Mouse (Mus musculus): ENCODE results near the gene Afap1.

The Afap1 gene

DNA sequence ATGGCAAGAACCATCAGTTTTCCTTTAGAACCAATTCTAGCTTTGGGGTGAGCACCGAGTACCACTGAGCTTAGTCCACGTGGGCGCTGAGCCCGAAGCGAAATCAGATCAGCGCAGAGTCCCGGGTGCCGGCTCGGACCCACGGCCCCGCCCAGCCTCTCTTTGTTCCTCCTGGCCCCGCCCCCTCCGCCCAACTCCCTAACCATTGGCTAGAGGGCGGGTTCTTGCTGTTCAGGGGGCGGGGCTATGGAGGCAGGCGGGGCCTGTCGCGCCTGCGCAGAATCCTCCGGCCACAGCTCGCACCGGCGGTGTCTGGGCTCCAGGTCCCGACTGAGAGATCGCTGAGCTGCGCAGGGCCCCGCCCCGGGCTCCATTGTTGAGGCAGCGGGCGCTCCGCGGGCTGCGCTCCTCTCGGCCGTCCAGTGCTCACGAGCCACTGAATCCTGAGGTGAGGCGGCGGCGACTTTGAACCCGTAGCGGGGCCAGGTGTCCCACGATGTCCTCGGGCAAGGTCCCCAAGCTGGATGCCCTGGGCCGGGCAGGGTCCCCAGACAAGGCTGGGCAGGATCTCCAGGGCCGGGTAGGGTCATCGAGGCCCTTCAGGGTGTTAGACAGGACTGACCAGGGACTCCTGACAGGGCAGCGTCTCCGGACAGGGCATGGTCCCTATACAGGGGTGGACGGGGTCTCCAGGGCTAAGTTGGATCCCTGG, at the start of gene Afap1:
Afap1 (plus strand) TSS at position 227 of the 712 bp plus-strand sequence.
- DNase-seq: peak; percentile 99 to 100

DNA sequence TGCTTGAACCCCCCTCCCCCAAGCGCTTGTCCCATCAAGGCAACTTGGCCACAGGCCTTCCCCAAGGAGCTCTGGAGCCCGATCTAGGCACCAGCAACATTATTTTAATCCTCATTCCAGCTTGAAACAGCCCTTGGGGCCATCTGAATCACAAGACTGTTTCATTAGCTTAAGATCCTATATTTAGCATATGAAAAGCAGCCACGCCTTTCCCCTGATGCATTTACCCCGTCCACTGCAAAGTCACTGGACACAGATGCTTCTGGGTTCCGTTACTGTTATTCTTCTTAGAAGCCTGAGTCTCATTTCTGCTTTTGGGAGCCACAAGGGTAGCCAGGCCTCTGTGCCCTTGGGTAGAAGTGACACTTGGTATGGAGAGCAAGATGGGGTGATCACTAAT, 41.6 kb upstream of the Afap1 start:
- DNase-seq: no peak

DNA sequence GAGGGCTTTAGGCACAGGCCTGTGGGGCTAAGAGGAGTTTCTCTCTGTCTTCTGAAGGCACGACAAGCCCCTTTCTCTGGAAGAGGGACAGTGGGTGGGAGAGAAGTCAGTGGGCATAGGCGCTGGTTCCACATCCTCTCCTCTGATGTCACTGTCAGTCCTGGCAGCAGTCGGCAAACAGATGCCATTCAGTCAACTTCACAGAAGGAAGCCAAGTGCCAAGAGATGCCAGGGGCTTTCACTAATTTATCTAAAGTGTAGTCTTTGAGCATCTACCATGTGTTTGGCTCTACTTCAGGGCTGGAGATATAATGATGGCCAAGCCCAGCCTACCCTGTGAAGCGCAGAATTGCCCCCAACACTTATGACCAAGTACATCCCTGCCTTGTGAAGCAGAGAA, 39.7 kb upstream of the Afap1 start:
- no peak for DNase-seq

DNA sequence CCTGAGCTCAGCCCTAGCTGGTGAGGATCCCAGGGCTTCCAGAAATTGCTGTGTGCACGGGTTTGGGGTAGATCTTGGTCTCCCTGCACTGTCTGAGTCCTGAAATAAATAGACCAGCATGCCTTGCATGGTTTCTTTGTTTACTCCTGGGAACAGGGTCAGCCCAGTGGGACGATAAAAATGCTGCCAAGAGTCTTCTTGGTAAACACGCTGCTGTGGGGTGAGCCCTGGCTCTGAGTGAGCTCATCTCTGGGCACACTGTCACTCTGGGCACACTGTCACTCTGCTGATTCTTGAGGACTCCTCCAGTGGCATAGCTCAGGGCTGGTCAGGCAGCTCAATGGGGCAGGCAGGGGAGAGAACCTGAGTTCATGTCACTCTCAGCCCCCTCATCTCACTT, 36.9 kb upstream of the Afap1 start:
- no peak for DNase-seq

DNA sequence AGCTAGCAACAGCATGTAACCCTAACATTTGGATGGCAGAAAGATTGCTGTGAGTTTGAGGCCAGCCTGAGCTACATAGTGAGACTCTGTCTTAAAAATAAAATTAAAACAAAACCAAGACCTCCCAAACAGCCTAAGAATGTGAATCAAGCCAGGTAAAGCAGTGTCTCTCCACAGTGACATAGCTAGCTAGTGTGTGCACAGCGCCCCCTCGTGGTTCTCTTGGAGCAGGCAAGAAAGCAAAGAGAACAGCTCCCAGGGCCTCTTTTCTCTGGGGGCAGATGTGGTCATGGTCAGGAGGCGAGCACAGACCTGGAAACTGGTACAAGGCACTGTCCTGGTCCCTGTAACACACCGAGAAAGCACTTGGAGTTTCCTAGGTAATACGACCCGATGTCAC, 35.0 kb upstream of the Afap1 start:
- DNase-seq: peak; percentile 14 to 16

DNA sequence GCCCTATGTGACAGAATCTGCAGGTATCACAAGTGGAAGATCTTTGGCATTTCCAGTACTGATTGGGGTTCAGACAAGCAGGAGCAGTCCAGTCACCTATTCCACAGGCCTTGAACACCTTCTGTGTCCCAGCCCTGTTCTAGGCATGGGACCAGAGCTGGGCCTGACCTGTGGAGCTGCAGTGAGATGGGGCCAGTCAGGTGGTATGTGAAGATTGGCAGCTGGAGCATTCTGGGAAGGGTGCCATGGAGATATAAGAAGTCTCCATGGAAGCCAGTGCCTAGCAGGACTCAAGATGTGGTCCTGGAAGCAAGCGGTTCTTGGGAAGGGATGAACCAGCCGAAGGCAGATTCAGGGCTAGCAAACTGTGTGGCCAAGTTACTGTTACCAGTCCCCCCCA, 31.7 kb upstream of the Afap1 start:
- no peak for DNase-seq

DNA sequence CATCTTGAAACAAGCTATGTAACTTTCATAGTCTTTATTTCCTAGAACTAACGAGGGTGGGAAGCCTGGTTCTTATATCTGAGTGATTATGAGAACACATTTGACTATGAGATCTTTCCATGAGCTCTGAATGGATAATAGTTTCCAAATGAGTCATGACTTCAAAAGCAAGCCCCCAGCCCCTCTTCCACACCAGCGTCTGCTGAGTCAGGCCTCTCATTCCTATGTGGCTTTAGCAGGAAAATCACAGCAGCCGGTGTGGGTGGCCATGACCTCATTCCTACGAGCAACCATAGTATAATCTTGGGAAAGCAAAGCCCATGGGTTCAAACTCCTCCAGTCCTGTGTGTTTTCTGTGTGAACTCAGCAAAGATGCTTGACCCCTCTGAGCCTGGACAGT, 23.1 kb upstream of the Afap1 start:
- no peak for DNase-seq

DNA sequence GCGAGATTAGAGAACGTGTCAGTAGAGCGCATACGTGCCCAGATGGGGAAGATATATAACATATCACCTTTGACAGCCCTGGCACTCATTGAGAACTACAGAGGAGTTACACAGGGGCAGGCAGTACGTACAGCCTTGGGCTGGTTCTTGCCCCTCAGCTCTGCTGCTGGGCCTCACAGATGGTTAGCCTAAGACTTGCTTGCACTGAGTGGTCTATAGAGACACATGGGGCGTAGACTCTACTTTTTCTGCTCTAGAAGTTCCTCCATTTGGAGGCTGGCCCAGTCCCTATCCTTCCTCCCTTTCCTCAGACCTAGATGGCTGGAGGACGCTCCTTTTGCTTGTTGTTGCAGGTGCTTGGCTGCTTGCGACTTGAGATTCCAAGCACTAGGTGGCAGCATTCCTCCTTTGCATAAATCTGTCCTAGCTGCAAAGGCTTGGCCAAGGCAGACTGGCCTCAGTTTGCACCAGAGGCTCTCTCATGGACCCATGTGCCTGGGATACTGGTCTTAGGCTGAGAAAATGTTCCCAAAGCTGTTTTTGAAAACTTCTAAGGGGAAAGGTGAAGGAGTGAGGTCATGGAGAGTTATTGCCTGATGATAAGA, 22.6 kb upstream of the Afap1 start:
- peak; percentile 65 to 74 for DNase-seq

DNA sequence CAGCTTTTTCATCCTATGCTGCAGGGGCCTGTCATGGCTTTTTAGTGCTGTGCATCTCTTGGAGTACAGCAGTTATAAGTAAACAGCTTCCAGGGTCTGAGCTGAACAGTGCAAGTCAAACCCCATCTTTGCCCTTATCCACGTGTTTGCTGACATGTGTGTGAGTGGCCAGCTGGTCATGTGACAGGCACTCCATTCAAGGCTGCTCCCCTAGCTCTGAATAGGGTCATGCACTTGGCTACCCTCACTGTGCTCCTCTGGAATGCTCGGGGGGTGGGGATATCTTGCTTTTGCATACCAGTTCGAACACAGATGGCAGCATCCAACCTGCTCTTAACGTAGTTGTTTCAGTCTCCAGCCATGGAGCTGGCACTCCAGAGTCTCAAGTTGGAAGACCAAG, 19.7 kb upstream of the Afap1 start:
- no peak for DNase-seq

DNA sequence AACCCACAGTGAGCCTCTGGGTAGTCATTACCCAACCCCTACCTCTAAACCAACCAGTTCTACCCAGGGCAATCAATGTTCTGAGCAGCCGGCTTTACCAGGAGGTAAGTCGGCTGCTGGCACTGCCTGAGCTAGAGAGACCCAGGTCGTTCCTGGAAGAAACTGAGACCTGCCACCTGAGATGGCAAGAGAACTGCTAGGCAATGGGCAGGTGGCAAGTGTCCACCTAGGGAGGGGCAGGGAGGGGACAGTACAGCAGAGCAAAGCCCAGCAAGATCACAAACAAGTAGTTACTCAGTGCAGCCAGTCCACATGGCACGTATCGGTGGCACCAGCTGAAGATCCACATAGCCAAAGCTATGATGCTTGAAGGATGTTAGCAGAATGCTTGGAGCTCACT, 16.9 kb upstream of the Afap1 start:
- no peak for DNase-seq

DNA sequence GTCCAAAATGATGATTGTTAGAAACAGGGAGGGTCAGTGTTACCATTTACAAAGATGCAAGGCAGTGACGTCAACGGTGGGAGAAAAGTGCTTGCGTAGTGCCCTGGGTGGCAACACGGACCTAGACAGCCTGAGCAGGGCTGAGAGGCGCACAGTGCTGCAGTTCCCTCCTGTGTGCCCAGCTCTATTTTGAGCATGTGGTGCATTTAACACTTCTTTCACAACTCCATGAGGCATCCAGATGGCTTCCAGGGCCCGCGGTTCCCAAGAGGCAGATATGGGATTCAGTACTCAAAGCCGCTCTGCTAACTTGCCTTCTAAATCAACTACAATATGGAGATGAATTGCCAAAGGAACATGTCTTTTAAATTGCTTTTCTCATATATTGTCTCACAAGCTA, 13.9 kb upstream of the Afap1 start:
- DNase-seq: no peak

DNA sequence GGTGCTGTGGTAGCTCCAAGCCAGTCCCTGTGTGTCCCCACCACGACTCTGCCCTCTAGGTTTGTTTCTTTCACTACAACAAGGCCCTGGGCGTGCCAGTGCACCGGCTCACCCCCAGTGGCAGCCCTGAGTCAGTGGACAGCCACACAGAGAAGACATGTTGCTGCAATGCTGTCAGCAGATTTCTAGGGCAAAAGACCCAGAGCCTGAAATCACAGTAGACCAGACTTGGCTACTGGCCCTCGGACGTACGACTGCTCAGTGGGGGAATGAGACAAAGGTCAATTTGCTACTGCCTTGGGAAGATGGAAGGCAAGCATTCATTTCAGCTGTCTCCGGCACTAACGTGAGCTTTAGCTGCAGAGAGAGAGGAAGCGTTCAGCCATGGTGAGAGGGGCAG, 10.7 kb upstream of the Afap1 start:
- DNase-seq: no peak

DNA sequence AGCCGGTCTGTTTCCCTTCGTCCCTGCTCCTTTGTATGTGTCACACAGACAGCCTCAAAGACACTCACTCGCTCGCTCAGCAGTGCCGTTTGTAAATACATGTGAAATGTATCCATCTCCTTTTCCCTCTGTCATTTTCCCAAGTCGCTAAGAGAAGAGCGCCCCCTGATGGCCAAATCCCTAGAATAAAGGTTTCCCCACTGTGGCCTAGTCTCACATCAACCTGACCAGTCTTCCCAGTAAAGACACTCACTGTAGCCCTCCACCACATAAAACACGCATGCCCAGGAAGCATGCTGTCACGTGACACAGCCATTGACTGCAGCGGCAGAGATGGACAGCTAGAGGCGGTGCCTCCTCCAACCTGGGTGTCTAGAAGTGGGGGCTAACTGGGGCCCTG, 8.9 kb upstream of the Afap1 start:
- no peak for DNase-seq

DNA sequence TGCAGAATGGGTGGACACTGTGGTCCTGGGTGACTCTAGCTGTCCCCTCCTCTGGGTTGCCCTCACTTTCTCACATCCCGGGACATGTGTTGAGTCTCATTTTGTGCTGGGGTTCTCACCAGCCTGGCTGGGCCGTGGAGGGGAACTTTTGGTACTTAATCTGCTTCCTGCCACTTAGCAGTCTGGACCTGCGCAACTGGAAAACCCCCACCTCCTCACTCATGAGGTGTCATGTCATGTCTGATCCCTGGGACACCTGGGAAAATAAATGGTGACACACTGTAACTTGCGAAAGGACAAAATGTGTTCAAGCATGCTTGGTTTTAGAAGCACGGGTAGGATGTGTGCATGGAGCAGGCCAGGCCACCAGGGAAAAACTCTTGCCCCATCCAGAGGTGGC, 8.4 kb upstream of the Afap1 start:
- DNase-seq: no peak

DNA sequence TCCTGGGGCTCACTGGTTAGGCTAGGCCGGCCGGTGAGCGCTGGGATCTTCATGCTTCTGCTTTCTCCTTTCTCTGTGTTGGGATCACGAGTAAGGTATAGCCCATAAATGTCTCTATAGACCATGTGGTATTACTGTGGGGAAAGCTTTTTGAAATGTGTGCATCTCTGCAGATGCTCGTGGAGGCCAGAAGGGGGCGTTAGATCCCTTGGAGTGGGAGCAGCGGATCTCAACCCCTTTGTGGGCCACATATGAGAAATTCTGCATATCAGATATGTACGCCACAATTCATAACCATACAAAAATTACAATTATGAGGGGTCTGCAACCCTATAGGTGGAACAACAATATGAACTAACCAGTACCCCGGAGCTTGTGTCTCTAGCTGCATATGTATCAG, 4.2 kb upstream of the Afap1 start:
- DNase-seq: no peak

DNA sequence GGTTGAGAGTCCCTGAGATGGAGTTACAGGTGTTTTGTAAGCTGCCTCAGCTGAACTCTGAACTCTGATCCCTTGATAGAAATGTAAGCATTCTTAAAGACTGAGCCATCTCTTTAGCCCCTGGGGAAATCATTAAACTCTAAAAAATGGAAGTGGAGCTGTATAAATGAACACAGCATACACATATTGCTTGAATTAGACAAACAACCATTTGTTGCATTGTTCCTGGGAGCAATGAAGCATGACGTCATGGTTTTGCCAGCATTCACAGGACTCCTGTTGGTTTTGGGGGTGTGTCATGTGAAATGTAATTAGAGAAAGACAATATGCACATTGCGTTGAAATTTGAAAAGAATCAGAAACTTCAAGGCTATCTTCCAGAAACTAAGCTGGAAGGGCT, 3.5 kb upstream of the Afap1 start:
- no peak for DNase-seq

DNA sequence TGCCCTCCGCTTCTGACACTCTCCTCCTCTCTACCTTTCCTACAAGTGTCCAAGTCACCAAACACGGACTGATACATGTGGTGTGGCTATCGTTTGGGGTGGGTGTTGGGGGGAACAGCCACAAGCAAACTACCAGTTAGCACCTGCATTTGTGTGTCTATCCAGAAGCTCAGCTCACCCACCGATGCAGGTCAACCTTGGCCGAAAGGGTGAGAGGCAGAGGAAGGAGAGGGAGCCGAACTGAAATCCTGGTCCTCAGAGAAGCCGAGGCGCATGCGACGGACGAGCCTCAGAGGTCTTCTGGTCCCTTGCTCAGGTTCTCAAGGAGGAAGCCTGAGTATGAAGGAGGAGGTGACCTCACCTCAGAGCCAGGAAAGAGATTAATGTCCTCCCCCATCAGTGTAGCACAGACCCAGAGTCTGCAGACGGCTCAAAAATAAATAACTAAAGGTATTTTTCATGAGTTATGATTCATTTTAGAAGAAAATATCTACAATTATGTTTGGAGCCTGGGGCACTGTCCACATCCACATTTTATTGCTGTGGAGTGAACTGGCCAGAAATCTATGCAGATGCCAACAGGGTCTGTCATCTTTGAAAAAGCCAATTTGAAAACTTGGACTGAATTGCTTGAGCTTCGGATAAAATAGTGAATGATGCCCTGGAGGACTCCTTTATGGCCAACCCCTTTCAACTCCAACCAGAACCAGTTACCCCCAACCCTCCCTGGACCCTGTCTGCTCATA, 2.0 kb upstream of the Afap1 start:
- DNase-seq: no peak

DNA sequence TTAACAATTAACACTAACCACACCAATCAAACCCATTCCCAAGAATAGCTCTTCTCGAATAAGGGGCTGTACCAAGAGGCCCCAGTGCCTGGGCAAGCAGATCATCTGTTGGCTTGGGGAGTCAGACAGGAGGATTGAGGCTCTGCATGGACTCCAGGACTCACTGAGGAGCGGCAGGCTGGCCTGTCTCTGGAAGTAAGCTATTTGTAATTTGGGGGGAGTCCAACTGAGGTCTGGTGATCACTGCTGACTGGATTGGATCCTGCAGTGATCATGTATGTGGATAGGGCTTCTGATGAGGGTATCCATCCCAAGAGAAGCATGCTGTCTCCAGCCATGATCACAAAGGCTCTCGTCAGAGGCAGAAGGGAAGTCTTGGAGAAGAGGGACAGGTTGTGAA, 756 bp upstream of the Afap1 start:
- no peak for DNase-seq

DNA sequence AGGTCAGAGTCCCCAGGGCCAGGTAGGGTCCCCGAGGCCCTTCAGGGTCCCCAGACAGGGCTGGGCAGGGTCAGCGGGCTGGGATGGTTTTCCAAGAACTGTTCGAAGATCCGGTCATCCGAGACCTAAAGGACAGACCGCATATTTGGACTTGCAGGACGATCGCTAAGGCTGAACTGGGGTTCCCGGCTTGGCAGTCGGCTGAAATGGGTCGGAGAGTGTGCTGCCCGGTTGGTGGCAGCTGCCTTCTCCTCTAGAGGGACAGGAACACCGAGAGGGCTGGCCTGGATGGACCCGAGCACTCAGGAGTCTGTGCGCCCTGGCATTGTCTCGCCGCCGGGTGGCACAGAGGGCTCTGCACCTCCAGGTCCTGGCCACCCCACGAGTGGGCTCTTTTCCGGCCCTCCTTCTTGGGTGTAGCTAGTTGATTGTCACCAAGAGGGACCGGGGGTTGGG, 714 bp downstream of the Afap1 start:
- peak; percentile 74 to 83 for DNase-seq

DNA sequence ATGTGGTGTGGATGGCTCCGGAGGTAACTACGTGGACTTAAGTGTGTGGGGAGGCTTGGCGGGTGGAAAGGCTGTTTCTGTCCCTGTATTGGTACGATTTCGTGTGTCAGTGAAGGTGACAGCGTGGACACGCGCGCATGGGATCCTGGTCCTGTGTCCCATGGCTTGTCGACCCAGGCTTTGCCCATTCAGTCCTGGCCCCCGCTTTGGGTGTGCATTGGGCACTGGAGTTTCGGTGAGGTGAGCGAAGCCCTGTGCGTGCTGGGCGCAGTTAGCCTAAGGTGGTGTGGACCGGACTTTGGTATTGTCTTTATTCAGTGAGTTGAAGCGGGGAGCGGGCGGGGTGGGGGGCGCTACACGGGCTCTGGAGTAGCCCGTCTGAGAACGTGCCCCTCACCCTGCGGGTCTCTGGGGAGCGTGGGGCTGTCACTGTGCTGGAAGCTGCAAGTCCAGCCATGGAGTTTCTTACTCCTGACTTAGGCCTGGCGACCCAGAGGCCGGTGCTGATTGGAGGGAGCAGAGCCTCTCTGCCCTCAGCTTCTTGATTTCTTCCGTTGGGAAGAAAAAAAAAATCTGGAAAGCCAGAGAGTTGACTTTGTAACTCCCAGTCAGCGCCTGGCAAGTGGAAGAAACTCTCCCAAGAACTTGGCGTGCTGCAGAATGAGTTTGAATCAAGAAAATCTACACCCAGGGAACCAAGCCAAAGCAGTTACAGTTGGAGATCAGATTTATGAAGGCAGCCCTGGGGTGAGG, 1.4 kb downstream of the Afap1 start:
- peak; percentile 40 to 44 for DNase-seq

DNA sequence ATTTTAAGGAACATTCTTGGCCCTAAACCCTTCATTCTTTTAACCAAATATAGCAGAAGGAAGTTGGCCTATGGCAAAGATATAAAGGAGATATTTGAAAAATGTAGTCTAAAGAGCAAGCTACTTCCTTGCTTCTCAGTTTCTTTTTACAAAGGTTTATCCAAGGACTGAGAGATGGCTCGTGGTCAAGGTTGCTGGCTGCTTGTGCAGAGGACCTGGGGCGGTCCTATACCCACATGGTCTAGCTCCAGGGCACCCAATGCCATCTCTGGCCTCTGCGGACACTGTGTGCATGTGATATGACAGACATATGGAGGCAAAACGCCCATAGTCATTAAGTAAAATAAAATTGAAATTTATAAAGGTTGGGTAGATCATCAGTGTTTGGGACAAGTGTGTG, 2.8 kb downstream of the Afap1 start:
- no peak for DNase-seq

DNA sequence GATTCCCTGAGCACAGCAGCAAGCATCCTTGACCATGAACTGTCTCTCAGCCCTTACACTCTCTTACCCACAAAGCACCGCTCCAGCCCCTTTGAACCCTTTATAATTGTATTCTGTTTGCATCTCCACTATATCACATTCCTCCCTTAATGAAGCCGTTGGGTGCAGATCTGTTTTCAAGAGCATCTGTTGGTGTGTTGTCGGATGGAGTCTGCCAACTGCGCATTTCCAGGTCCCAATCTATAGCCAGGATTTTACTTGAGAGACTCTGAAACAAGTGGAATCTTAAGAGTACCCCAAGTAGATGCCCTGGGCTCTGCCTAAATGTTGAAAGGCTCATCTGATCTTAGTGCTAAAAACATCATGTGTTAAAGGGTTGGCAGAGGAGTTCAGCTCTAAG, 3.4 kb downstream of the Afap1 start:
- no peak for DNase-seq

DNA sequence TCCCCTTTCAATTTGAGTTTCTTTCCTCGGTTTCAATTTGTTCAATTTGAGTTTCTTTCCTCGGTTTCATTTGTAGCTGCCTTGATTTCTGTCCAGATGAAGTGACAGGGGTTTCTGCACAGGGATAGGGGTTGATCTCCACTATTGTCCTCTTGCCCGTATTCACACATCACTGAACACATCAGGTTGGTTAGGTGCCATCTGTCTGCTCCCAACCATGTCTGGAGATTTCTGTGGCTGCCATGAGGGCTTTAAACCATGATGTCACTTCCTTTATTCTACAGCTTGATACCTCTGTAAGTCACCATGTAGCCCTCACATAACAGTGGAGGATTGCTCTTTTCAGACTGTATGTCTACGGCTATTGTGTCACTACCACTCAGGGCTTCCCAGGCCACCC, 4.0 kb downstream of the Afap1 start:
- no peak for DNase-seq

Data from lung, adult 18-20 months (tissue).